Mouse (Mus musculus) spleen, embryonic (tissue): ENCODE results near the gene Grik2.
"Not testable (repeated sequence)": the region's sequence is repeated elsewhere in the genome, so short reads cannot be mapped to it uniquely, and the experiment has no call there.

Source experiments
- CTCF ChIA-PET: fragments of 350-600 bp; sonication (Branson Sonifier 250); formaldehyde crosslinking; loops from one replicate; lab custom pipeline; 2022; lab: Charles Lee

The Grik2 gene

DNA sequence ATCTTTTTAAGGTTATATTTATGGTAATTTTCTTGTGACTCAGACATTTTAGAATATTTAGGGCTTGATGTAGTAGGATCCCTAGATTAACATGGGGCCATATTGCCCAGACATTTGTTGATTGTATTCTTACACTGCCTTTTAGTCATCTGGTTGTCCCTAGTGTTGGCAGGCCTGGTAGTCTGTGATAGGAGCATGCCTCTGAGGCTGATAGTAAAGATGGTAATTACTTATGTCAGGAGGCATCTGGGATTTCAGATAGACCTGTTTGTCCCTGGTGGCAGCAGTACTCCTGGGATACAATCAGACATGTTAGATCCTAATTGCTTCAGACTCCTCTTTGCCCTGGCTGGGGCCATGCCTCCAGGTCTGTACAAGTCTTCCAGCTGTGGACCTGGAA lies 423.3 kb downstream of the Grik2 start:
- CTCF ChIA-PET = no interaction called here

DNA sequence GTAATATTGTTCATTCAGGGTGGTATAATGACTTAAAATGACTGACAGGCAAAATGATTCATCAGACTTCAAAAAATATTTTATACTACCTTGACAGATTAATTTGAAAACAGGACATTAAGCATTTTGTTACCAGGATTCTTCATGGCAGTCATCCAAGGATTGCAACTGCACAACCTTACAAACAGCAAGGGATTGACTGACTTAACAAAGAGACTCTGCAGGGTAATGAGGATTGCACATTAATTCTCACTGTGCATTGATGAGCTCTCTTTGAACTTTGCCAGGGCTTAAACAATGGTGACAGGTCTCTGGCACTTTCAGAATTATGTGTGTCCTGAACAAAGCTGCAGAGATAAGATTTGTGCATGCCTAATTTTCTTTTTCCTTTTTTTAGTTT lies 466.2 kb downstream of the Grik2 start:
- CTCF ChIA-PET = no interaction called here

DNA sequence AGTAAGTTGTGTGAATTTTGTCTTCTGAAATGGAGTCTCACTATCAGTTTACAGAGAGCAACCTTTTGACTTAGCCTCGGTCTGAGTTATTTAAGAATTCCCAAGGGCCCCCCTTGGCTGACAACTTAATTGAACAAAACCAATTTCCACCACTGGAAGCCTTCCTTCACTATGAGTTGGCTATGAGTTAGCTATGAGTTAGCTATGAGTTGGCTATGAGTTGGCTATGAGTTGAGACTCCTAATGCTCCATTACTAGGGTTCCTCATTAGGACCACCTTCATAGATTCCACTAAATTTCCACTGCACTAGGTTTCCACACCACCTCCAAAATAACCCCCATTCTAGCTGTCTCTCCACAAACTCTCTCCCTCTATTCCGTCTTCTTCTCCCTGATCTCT lies 468.7 kb downstream of the Grik2 start:
- CTCF ChIA-PET = no interaction called here

DNA sequence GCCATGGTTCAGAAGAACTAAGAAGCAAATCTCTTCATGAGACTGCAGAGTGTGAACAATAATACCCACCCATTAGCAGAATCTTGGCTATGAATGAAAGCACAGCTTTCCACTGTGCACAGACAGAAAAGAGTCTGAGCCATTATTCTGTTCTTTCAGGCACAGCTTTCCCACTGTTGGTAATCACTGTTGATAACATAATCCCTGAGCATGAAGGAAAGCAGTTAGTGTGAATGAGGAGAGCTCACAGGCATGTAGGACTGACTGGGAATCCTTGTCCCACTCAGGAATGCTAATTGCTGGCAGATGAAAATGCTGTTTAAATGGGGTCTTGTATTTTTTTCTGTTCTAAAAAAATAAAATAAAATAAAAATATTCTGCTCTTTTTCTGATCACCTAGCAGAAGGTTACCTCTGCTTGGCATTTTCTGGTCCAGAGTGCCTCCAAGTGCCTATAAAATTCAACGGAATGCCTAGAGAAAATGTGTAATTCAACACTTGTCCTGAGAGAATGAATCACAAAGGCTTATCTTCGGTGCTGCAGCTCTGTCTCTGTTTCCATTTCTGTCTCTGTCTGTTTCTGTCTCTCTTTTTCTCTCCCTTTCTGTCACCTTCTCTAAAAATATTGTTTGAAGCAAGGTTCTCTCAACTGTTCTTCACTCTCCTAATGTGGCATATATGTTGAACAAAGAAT lies 532.2 kb downstream of the Grik2 start:
- CTCF ChIA-PET = no interaction called here

DNA sequence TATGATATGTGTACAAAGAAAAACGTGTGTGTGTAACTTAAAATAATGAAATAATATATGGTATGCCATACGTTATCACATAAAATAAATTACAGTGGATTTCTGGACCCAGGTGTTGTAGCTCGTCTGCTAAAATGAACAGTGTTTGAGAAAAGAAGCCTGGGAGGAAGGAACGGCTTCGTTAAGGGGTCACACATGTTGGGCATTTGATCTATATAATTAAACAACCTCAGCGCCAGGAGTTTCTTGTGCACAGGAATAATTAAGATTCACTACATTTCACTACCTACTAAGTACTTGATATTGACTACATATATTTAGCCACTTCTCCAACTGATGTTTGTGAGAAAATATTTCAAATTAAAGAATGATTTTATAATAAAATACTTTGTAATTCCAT lies 551.2 kb downstream of the Grik2 start:
- CTCF ChIA-PET = not testable (repeated sequence)

DNA sequence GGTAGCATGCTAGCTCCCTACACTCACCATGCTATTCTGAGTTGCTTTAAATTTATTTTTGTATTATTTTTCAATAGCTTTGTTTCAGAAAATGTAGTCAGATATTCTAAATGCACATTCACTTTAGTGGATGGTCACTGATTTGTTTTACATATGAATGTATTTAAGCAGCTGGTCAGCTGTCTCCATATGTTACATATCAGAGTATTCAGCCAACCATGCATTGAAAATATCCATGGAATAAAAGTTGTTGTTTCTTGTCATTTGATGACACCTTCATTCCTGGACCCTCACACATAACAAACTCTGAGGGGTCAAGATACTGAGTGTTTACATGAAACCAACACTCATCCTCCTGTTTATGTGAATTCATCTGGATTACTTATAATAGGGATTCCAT lies 551.7 kb downstream of the Grik2 start:
- CTCF ChIA-PET = not testable (repeated sequence)

DNA sequence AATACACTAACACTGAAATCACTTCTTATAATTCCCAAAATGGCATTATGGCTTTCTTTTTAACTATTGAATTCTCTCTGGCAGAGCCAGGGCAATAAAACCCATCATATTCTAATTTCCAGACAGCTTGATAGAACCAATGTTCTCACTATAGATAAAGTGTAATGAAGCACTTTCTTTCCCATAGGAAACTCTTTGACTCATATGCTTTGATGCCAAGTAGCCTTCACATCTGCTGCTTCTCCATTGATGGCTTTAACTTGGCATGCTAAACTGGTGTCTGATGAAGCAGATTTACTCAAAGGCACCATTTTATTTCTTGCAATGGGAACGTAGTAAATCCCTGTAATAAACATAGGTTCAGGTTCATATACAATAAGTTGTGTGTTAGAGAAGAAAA lies 568.5 kb downstream of the Grik2 start:
- CTCF ChIA-PET = no interaction called here

DNA sequence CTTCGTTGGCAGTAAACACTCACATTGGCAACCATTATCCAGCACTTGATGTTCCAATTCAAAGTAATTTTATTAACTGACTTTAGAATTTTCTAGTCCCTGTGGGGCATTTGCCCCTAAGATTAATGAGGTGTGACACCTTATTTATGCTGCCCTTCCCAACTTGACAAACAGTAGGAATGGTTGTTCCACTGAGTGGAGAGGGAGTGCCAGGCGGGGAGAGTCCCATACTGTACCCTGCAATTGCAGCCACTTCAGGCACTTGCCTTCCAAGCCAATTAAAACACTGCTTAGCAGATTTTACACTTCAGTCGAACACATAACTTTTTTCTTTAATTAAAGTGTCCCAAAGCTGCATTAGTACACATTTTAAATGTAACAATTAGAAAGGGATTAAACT lies 568.9 kb downstream of the Grik2 start:
- CTCF ChIA-PET = no interaction called here

DNA sequence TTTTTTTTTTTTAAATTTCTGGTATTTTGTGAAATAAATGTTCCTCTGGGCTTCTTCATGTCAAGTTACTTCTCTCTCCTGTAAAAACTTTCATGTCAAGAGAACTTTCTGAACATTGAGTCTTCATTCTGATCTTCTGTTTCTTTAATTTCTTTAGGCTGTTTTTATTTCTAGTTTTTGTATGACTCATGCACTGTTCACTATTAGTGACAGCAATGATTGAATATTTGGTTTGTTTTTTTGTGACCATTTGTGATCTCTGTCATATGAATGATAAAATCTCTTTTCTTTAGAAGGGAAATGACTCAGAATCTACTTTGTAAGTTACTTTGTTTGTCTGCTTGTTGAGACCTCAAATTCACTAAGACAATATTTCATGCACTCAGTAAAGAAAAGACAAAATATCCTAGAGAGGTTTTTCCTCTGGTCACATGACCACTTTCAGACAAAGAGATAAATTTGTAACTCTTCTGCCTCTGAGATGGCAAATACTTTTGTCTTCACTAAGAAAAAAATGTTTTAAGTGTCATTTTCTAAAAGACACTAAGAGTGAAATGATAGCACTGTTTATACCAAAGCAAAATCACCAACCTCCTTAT lies 596.7 kb downstream of the Grik2 start:
- CTCF ChIA-PET = no interaction called here

DNA sequence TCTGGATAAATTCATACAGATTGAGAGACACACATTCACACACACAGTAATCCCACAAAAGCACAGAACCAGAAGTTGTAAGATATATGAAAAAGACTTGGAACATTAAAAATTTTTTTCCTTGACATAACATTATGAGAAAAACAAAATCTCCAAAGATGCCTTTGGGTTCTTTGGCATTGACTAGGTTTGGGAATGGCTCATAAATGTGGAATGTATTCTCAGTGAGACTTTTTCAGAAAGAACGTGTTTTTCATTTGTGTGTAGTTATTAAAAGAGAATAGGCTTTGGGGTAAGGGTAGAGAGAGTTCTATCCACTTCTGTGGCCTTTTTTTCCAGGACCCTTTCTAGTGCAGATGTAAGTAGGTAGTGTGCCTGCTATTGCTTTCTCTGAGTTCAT lies 597.3 kb downstream of the Grik2 start:
- CTCF ChIA-PET = no interaction called here

DNA sequence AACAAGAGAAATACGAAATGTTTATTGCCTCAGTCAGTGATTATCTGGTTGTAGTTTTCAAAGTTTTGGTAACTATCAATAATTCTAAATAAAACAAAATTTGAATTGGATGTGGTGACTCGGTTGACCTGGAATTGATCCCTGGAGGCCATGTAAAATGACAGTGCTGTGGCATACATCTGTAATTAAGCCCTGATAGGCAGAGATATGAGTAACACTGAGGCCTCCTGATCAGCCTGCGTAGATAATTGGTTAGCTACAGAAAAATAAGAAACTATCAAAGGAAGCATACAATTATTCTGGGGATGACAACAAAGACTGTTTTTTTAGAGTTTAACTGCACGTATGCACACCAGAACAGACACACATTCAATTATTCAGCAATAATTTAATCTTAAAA lies 634.4 kb downstream of the Grik2 start:
- CTCF ChIA-PET = no interaction called here

DNA sequence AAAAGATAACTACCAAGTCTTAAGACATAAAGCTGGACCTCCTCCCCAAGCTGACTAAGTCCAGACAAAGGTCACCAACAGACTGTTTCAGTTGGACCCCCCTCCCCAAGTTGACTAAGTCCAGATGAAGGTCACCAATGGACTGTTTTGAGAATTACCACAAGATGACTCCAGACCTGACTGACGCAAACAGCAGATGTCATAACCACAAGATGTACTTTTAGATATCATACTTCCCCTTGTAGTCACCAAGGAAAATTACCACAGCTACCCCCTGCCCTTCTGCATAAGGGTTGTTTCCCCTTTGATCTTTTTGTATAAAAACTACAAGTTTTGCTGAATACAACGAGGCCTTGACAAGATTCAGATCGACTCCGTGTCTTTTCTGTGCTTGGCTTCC lies 637.1 kb downstream of the Grik2 start:
- CTCF ChIA-PET = not testable (repeated sequence)

DNA sequence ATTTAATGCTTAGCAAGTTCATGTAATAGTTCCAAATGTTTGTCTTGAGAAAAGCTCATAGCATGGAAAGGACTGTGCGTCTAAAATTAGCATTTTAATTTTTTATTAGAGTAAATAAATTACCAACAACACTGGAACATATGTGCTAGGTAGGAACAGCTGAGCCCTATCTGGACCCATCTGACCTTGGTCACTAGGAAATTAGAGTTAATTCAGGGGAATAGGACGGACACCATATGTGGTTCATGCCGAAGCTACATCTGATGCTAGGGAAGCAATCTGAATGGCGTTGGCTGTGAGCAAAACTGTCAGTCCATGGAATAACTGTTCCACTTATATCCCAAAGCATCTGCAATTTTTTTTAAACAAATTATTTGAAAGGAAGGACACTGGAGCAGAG lies 638.9 kb downstream of the Grik2 start:
- CTCF ChIA-PET = no interaction called here

DNA sequence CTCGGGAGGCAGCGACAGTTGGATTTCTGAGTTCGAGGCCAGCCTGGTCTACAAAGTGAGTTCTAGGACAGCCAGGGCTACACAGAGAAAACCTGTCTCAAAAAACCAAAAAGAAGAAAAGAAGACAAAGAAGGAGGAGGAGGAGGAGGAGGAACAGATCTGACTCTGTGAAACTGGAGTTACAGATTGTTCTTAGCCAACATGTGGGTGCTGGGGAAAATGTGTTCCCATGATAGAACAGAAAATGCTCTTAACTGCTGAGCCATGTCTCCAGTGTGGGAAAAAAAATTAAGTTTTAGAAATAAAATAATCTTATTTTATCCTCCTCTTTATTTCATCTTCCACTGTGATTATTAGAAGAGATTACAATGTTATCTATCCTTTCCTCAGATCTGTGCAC lies 645.9 kb downstream of the Grik2 start:
- CTCF ChIA-PET = no interaction called here

DNA sequence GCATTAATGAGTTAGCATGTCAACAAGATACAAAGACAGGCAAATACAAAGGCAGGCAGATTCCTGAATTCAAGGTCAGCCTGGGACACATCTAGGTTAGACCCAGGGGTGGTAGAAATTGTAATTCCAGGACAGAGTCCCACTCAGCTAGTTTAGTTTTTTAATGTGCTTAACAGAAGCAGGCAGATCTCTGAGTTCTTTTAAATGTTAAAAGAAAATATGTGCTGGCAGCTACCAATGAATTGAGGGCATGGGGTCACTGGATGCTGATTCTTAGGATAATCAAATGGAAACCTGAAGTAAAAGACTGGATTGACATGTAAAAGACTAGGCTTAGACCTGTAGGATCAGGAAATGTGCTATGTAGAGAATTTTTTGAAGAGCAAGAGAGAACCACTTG lies 651.8 kb downstream of the Grik2 start:
- CTCF ChIA-PET = no interaction called here

DNA sequence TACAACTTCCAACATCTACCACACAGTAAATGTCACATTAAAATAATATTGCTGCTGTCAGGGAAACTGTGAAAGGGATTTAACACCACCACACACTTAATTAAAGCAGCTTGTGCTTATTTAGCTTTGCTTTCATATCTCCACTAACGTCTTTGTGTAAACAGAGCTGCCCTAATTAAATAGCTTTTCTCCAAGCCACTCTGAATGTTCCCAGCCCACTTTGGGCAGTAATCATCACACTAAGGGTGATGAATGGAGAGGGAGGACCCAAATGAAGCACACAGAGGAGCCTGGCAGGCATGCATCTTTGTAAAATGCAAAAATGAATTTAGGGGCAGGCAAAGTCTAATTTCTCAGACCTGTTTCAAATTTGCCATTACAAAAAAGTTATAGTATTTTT lies 657.3 kb downstream of the Grik2 start:
- CTCF ChIA-PET = no interaction called here

DNA sequence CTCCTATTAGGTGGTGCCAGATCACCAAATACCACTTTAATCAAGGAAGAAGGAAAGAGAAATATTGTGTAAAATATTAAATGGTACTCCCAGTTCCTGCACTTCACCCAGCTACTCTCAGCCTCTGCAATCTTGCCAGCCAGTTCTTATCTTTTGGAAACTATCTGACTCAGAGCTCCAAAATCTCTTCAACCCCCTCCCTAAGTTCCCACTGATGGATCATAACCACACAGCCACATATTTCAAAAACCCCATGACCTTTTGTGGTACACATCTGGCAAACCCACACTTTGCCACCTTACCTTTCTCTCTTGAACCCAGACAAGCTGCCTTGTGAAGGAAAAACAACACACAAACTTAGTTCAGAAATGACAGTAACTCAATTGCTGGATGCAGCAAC lies 738.2 kb downstream of the Grik2 start:
- CTCF ChIA-PET = no interaction called here

DNA sequence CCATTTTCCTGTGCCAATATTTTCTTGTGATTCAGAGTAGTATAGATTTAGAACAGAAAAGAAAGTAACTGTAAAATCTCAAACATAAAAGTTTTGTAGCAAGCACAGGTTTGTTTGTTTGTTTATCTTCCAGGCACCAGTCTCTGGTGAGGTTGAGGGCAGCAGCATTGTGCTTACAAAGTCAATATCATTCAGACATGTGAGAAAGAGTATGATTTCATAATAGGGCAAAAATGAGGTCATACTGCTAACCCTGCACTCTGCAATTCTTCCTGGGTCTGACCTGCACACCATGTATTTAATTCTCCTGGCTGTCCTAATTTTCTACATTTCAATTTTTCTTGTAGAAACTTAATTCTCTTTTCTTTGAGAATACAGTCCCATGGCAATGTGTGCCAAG lies 739.2 kb downstream of the Grik2 start:
- CTCF ChIA-PET = no interaction called here
